Mouse (Mus musculus) forebrain, embryonic 10.5 days (tissue): ENCODE measurements at regions not wholly inside any gene's neighbourhood (a gene's known extent, or its start where the extent isn't known, plus 50 kb on each side); places are given as distances from the start of the nearest gene placed in this dataset.

Source experiments
- DNase-seq: peaks from one replicate; pipeline ENCODE4 v3.0.0-alpha.2; 2017; ENCODE audit warnings: low spot score; ENCODE audit errors: extremely low spot score
- H3K27ac ChIP-seq: fragments of 300-500 bp; sonication (generic); 2 replicates; pipeline ENCODE4 v1.5.1; 2016; ENCODE audit warnings: mild to moderate bottlenecking
- H3K27me3 ChIP-seq: fragments of 300-500 bp; sonication (generic); 2 replicates; pipeline ENCODE4 v1.6.1; 2016; ENCODE audit warnings: mild to moderate bottlenecking; ENCODE audit not compliant: poor library complexity, severe bottlenecking
- H3K36me3 ChIP-seq: fragments of 300-500 bp; sonication (generic); replicated peaks from 2 replicates; pipeline ENCODE4 v1.6.1; 2016; ENCODE audit warnings: mild to moderate bottlenecking, moderate library complexity
- H3K4me1 ChIP-seq: fragments of 300-500 bp; sonication (generic); 2 replicates; pipeline ENCODE4 v1.6.1; 2016
- H3K4me3 ChIP-seq: fragments of 300-500 bp; sonication (generic); 2 replicates; pipeline ENCODE4 v1.5.1; 2016; ENCODE audit warnings: mild to moderate bottlenecking, moderate library complexity
- H3K9me3 ChIP-seq: fragments of 300-500 bp; sonication (generic); 2 replicates; pipeline ENCODE4 v1.6.1; 2016; ENCODE audit warnings: mild to moderate bottlenecking, moderate library complexity
- WGBS: fragments of 180-500 bp; shearing (Covaris S2); methylation state at CpG from one replicate; pipeline ENCODE4 v1.1.7; 2016; 5-methylcytosine and 5-hydroxymethylcytosine counted together

- Histone ChIP-seq H3K9me3 (no peaks in the 10 kb centered on the region), H3K27me3 (no peaks in the 10 kb centered on the region), H3K4me3 (no peak overlapping the region), H3K4me1 (no peaks in the 10 kb centered on the region), H3K36me3 (no peaks in the 10 kb centered on the region), H3K27ac (no peak overlapping the region)
- 89% methylated on average over 10 of the region's 10 CpGs for WGBS
- DNase-seq, result no peak
Observed at GRCm38 (mm10) chr8:35974323-35975029, 208.9 kb downstream of the Gm19410 start.

GRCm38 (mm10) chr8:35979638-35980255 lies 214.2 kb downstream of the Gm19410 start:
- no peaks in the 10 kb centered on the region for H3K9me3 ChIP-seq
- H3K27me3 ChIP-seq, result no peaks in the 10 kb centered on the region
- H3K4me3 ChIP-seq, result no peak overlapping the region
- peaks cover 16% of the 10 kb centered on the region for H3K4me1 ChIP-seq
- WGBS, result 87% methylated on average over 9 of the region's 9 CpGs
- H3K36me3 ChIP-seq, result no peaks in the 10 kb centered on the region
- DNase-seq, result no peak
- no peak overlapping the region for H3K27ac ChIP-seq

- no peaks in the 10 kb centered on the region for H3K9me3 ChIP-seq
- H3K4me1 ChIP-seq, result peaks cover 16% of the 10 kb centered on the region
- 70% methylated on average over 2 of the region's 2 CpGs for WGBS
- H3K4me3 ChIP-seq, result no peak overlapping the region
- H3K36me3 ChIP-seq, result no peaks in the 10 kb centered on the region
- DNase-seq, result no peak
- H3K27ac ChIP-seq, result no peak overlapping the region
- H3K27me3 ChIP-seq, result no peaks in the 10 kb centered on the region
Observed at GRCm38 (mm10) chr8:35983083-35983482, 217.5 kb downstream of the Gm19410 start.

- WGBS, result 84% methylated on average over 5 of the region's 5 CpGs
- Histone ChIP-seq H3K9me3 (no peaks in the 10 kb centered on the region), H3K4me1 (peaks cover 16% of the 10 kb centered on the region), H3K4me3 (no peak overlapping the region), H3K27me3 (no peaks in the 10 kb centered on the region), H3K27ac (no peak overlapping the region), H3K36me3 (no peaks in the 10 kb centered on the region)
- no peak for DNase-seq
Observed at GRCm38 (mm10) chr8:35985152-35985689, 219.6 kb downstream of the Gm19410 start.

DNA sequence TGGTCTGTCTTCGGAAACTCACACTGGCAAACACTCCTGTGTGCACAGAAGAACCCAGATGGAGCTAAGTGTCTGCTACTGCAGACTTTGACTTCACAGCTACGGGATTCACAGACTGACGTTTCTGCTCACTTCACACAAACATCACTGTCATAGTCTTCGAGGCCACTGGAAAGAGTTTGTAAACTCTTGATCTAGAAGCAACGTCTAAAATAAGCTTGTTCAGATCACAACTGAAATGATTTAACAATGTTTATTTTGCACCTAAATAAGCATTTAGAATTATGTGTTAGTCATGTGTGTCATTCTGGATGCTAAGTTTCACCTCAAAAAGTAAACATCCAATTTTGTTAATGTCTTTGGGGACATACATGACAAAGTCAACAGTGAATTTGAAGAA lies 221.7 kb downstream of the Gm19410 start:
- Histone ChIP-seq H3K4me1 (peaks cover 14% of the 10 kb centered on the region), H3K9me3 (no peaks in the 10 kb centered on the region), H3K4me3 (no peak overlapping the region), H3K27me3 (no peaks in the 10 kb centered on the region), H3K27ac (no peak overlapping the region), H3K36me3 (no peaks in the 10 kb centered on the region)
- no peak for DNase-seq
- 89% methylated on average over 5 of the region's 5 CpGs for WGBS

DNA sequence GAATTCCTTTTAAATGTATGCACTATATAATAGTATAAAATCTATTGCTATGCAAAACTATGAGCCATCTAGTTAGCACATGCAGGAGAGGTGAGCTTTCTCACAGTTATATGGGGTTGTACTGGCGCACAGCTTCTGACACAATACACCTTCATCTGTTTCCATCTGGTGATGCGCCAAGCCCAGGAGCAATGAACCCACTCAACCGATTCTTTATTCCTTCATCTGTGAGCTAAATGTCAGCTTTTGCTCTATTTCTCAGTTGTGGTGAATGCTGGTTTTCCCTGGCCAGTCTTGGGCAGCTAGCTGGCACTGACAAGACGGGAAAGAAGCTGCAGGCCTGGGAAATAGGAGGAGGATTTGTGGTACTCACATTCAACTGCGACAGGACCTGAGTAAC lies 225.4 kb downstream of the Gm19410 start:
- no peaks in the 10 kb centered on the region for H3K27me3 ChIP-seq
- no peaks in the 10 kb centered on the region for H3K36me3 ChIP-seq
- no peaks in the 10 kb centered on the region; the same call in 1 of the 2 replicates for H3K9me3 ChIP-seq
- H3K4me3 ChIP-seq, result no peak overlapping the region
- H3K27ac ChIP-seq, result no peak overlapping the region
- H3K4me1 ChIP-seq, result 0 out of 2 replicates have a peak, but pooled peaks cover 3% of the 10 kb centered on the region
- WGBS, result 92% methylated on average over 5 of the region's 5 CpGs
- no peak for DNase-seq

GRCm38 (mm10) chr8:35991936-35992603 lies 226.5 kb downstream of the Gm19410 start:
- no peak for DNase-seq
- H3K27me3 ChIP-seq, result no peaks in the 10 kb centered on the region
- no peaks in the 10 kb centered on the region for H3K36me3 ChIP-seq
- 91% methylated on average over 9 of the region's 9 CpGs for WGBS
- no peak overlapping the region for H3K4me3 ChIP-seq
- H3K27ac ChIP-seq, result no peak overlapping the region
- no peaks in the 10 kb centered on the region; the same call in 1 of the 2 replicates for H3K9me3 ChIP-seq
- H3K4me1 ChIP-seq, result 0 out of 2 replicates have a peak, but pooled peaks cover 3% of the 10 kb centered on the region

- no peak for DNase-seq
- 87% methylated on average over 6 of the region's 6 CpGs for WGBS
- no peaks in the 10 kb centered on the region for H3K27me3 ChIP-seq
- H3K4me3 ChIP-seq, result no peak overlapping the region
- H3K9me3 ChIP-seq, result no peaks in the 10 kb centered on the region; the same call in 1 of the 2 replicates
- 0 out of 2 replicates have a peak, but pooled peaks cover 3% of the 10 kb centered on the region for H3K4me1 ChIP-seq
- no peaks in the 10 kb centered on the region for H3K36me3 ChIP-seq
- no peak overlapping the region for H3K27ac ChIP-seq
Observed at GRCm38 (mm10) chr8:35996330-35997077, 230.9 kb downstream of the Gm19410 start.

GRCm38 (mm10) chr8:35999584-35999983 lies 234.0 kb downstream of the Gm19410 start:
- DNase-seq, result no peak
- no peak overlapping the region for H3K4me3 ChIP-seq
- no peaks in the 10 kb centered on the region for H3K27me3 ChIP-seq
- H3K27ac ChIP-seq, result no peak overlapping the region
- H3K4me1 ChIP-seq, result peaks cover 4% of the 10 kb centered on the region; the same call in 1 of the 2 replicates
- 92% methylated on average over 9 of the region's 9 CpGs for WGBS
- no peaks in the 10 kb centered on the region for H3K36me3 ChIP-seq
- no peaks in the 10 kb centered on the region; the same call in 1 of the 2 replicates for H3K9me3 ChIP-seq

DNA sequence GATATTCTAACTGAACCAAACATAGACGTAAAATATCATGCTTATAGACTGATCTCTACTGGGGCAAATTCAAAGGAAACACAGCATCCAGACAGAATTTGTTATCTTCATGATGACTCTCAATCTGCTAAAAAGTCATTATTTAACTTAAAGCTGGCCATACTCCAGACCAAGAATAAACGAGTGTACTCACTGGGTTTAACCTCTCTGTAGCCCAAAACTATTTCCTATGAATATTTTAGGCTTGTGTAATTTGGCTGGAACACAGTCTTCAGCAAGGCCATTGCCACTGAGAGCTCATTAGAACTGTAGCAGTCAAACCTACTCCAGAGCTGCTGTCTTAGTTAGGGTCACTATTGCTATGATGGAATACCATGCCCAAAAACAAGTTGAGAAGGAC lies 238.8 kb downstream of the Gm19410 start:
- H3K27ac ChIP-seq, result no peak overlapping the region

GRCm38 (mm10) chr8:36005536-36005935 lies 239.9 kb downstream of the Gm19410 start:
- Histone ChIP-seq H3K4me1 (peaks cover 10% of the 10 kb centered on the region; the same call in 1 of the 2 replicates), H3K27me3 (no peaks in the 10 kb centered on the region), H3K9me3 (peaks cover 5% of the 10 kb centered on the region; the same call in 1 of the 2 replicates), H3K4me3 (no peak overlapping the region), H3K36me3 (no peaks in the 10 kb centered on the region), H3K27ac (no peak overlapping the region)
- 72% methylated on average over 3 of the region's 3 CpGs for WGBS
- DNase-seq, result no peak

More for the DNA sequence above, 238.8 kb downstream of the Gm19410 start:
- no peak for DNase-seq
- 88% methylated on average over 2 of the region's 2 CpGs for WGBS
- peaks cover 5% of the 10 kb centered on the region; the same call in 1 of the 2 replicates for H3K9me3 ChIP-seq
- H3K36me3 ChIP-seq, result no peaks in the 10 kb centered on the region
- H3K27me3 ChIP-seq, result no peaks in the 10 kb centered on the region
- peaks cover 6% of the 10 kb centered on the region; the same call in 1 of the 2 replicates for H3K4me1 ChIP-seq
- H3K4me3 ChIP-seq, result no peak overlapping the region

DNA sequence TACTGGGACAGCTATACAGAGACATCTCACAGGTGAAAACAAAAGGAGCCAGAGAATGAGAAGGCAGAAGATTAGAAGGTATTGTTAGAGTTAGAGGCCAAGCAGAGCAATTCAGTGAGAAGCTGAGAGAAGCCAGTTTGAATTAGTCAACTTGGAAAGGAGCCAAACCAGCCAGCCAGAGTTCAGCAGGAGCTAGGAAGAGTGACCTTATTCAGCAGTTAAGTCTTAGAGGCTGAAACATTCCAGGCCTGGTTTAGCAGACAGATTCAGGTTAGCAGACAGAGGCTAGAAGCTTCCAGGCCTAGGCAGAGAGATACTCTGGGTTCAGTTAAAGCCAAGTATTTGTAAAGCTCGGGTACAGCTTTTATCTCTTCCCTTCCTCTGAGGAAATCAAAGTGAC lies 242.1 kb downstream of the Gm19410 start:
- no peaks in the 10 kb centered on the region for H3K36me3 ChIP-seq
- no peak overlapping the region for H3K27ac ChIP-seq
- DNase-seq, result no peak
- peaks cover 5% of the 10 kb centered on the region; the same call in 1 of the 2 replicates for H3K9me3 ChIP-seq
- 86% methylated on average over 1 of the region's 1 CpGs for WGBS
- no peaks in the 10 kb centered on the region for H3K27me3 ChIP-seq
- H3K4me3 ChIP-seq, result no peak overlapping the region
- H3K4me1 ChIP-seq, result peaks cover 9% of the 10 kb centered on the region; the same call in 1 of the 2 replicates
